Mouse (Mus musculus) testis, adult 2 months (tissue): ENCODE data around the gene Bsn.

ENCODE experiments used
- CTCF ChIP-seq: fragments of 200-500 bp; IDR thresholded peaks from 2 replicates; pipeline ENCODE4 v1.5.1; 2012; ENCODE audit warnings: low read depth, mild to moderate bottlenecking, inconsistent platforms, low read length, moderate library complexity; ENCODE audit not compliant: control insufficient read depth, insufficient read depth, insufficient replicate concordance
- POLR2A ChIP-seq: fragments of 200-500 bp; IDR thresholded peaks from 2 replicates; pipeline ENCODE4 v1.6.1; 2012; ENCODE audit warnings: low read depth, mild to moderate bottlenecking, inconsistent platforms, low read length, moderate library complexity; ENCODE audit not compliant: control insufficient read depth

GRCm38 (mm10) chr9:108213105-108213504 is 22.9 kb upstream of the Bsn start:
- TF ChIP-seq POLR2A (no peak), CTCF (no peak)
